Mouse (Mus musculus): Measurements from ENCODE around the gene Sytl1.
A peak's percentile ranks its signal among the peaks of the same experiment; 100 is the strongest.

Sytl1 gene

GRCm38 (mm10) chr4:133210023-133210787 lies 52.7 kb downstream of the Sytl1 start:
- peak; percentile 91 for DNase-seq

DNA sequence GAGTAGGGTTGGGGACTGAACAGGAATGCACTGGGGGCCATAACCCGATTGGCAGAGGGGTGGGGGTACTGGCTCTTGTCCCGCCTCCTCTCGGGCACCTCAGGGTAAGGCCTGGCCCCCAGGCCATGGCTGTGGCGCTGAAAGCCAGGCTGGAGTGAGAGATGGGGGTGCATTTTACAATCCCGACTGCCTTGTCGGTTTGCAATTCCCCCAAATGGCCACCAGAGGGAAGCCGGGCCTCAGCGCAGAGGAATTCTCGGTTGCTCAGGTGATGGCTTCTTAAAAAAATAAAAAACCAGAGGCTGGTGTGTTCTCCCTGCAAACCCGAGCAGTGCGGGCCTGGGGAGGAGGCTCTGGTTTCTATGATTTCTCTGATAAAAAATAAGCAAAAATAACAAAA lies 53.5 kb downstream of the Sytl1 start:
- peak; percentile 95 for DNase-seq

DNA sequence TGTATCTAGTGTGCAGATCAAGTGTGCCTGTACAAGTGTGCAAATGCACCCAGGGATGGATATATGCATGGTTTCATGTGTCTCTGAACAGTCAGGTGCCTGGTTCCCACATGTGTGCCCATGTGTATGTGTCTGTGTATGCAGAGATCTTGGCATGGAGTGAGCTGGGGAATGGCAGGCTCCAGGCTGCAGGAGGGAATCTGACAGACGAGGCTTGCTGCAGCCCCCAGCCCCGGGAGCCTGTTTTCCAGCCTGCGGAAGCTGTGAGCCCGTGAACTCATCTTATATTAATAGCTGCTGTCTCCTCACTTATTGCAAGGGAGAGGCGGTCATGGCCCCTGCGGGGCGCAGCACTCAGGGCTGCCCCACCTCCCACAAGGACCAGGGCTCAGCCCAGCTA lies 58.5 kb downstream of the Sytl1 start:
- DNase-seq, result peak; percentile 89

GRCm38 (mm10) chr4:133203591-133203990 lies 59.3 kb downstream of the Sytl1 start:
- peak; percentile 93 for DNase-seq

Data from heart, adult 11 months (tissue).